Comparison of ENCODE assay signal across 19 mouse cellular contexts in the genomic region with DNA sequence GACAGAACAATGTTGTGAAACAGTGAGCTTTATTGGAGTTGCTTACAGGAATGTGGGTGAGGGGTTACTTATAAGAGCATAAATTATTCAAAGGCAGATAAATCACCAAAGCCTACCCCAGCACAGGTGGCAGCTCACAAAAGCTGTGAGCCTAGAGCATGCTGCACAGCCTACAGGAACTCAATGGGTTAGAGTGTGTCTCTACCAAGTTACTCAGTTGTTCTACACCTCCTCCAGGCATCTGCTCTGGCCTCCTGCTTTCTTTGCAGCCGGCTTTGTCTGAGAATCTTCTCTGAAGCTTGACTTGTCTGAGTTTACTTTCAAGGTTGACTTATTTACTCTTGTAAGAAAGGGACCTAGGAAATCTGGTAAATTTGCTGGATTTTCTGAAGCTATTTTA.
A peak's percentile ranks its signal among the peaks of the same experiment; 100 is the strongest.
DNase-seq lines count a peak whose midpoint lies in the region; ATAC-seq and TF ChIP-seq lines count a peak whose summit lies in the region.
"Had no signal": no experiment of that assay in that cellular context is flagged by ENCODE, and none has a peak within 500 bp of the region (broad histone marks: within the 10 kb centered on the region; RNA-seq: fewer than 3 reads in every experiment).

No protein-coding gene starts in this region.

- H3K4me3 ChIP-seq in layer of hippocampus, adult 2 months = no peak overlapping the region
- H3K4me3 ChIP-seq: embryonic facial prominence, embryonic 13.5 days; forebrain, embryonic 12.5 days; heart, adult 2 months; heart, embryonic 12.5 days; hindbrain, embryonic 10.5 days had no signal

- no peak for TF ChIP-seq CTCF in layer of hippocampus, adult 2 months (conservative IDR thresholded peaks at IDR 0.05)

- peak; percentile 89 for ATAC-seq in frontal cortex, adult (ENCODE audit: low TSS enrichment)
- ATAC-seq: forebrain, embryonic 16.5 days had no signal

- no peak for DNase-seq in frontal cortex, postnatal 14 days (ENCODE audit: low spot score in 2 of 2)
- DNase-seq in layer of hippocampus, adult 2 months (ENCODE audit: low spot score in 2 of 2) = no peak
- DNase-seq in layer of hippocampus, postnatal 14 days (ENCODE audit: low spot score in 2 of 2) = no peak
- DNase-seq in right cerebral cortex, adult 18-20 months = peak; percentile 6
- no peak for DNase-seq in right cerebral cortex, postnatal 4 days
- no peak for DNase-seq in adrenal gland, adult 8-10 months
- DNase-seq: adrenal gland, postnatal 14 days; cerebellum, adult 18-20 months; cerebellum, adult 9-11 months; cerebellum, postnatal 36 days; gastrocnemius, postnatal 14 days; heart, adult 2 months had no signal

- peak overlapping the region; percentile 73 for H3K27ac ChIP-seq in layer of hippocampus, adult 2 months
- H3K27ac ChIP-seq: embryonic facial prominence, embryonic 13.5 days; forebrain, embryonic 12.5 days; heart, adult 2 months; hindbrain, embryonic 10.5 days; hindbrain, embryonic 14.5 days had no signal
